Mouse (Mus musculus) liver, adult 2 months (tissue): ENCODE results near the gene Dennd1c.

Source experiments
- CTCF ChIP-seq: fragments of 200-500 bp; IDR thresholded peaks from 2 replicates; pipeline ENCODE4 v1.5.1; 2011; ENCODE audit warnings: low read depth, low read length, control low read depth
- POLR2A ChIP-seq: fragments of 200-500 bp; IDR thresholded peaks from 2 replicates; pipeline ENCODE4 v1.6.1; 2011; ENCODE audit warnings: low read length, control low read depth; ENCODE audit not compliant: insufficient read depth; ENCODE audit errors: extremely low read depth

- TF ChIP-seq POLR2A (no peak), CTCF (no peak)
Observed at GRCm38 (mm10) chr17:57081234-57081842, 3.0 kb upstream of the Dennd1c start.
